Mouse (Mus musculus) limb, embryonic 10.5 days (tissue): ENCODE measurements around the gene Ccdc130. TPM values are rescaled to one million over a fixed set of nuclear protein-coding genes. Genes with fewer than 3 reads are reported as not detected.

Experiments
- DNase-seq: peaks from one replicate; pipeline ENCODE4 v3.0.0-alpha.2; 2017; ENCODE audit warnings: low spot score
- H3K27ac ChIP-seq: fragments of 300-500 bp; sonication (generic); 2 replicates; pipeline ENCODE4 v1.5.1; 2016; ENCODE audit warnings: mild to moderate bottlenecking
- H3K27me3 ChIP-seq: fragments of 300-500 bp; sonication (generic); 2 replicates; pipeline ENCODE4 v1.6.1; 2016; ENCODE audit warnings: low read depth, mild to moderate bottlenecking; ENCODE audit not compliant: poor library complexity, severe bottlenecking
- H3K36me3 ChIP-seq: fragments of 300-500 bp; sonication (generic); 2 replicates; pipeline ENCODE4 v1.6.1; 2016; ENCODE audit warnings: mild to moderate bottlenecking, moderate library complexity
- H3K4me1 ChIP-seq: fragments of 300-500 bp; sonication (generic); 2 replicates; pipeline ENCODE4 v1.6.1; 2016
- H3K4me3 ChIP-seq: fragments of 300-500 bp; sonication (generic); 2 replicates; pipeline ENCODE4 v1.5.1; 2016; ENCODE audit warnings: mild to moderate bottlenecking, moderate library complexity
- H3K9me3 ChIP-seq: fragments of 300-500 bp; sonication (generic); replicated peaks from 2 replicates; pipeline ENCODE4 v1.6.1; 2016; ENCODE audit warnings: mild to moderate bottlenecking
- WGBS: fragments of 180-500 bp; shearing (Covaris S2); methylation state at CpG from one replicate; pipeline ENCODE4 v1.1.7; 2016; 5-methylcytosine and 5-hydroxymethylcytosine counted together
- microRNA counts: library from miRNA; unstranded; fragments of <30 nt; microRNA quantifications from one replicate; lab custom pipeline; 2017
- microRNA-seq: library from miRNA; unstranded; fragments of <30 nt; microRNA quantifications from one replicate; pipeline ENCODE4, GENCODE M21; 2017
- polyA plus RNA-seq: library from polyadenylated mRNA; unstranded; fragments of >200 nt; fragmentation: Nextera tagmentation; extraction: Ambion mirVana; gene quantifications from 2 replicates; pipeline ENCODE4 v1.2.1, GENCODE M21; 2016

Gene Ccdc130
- polyA plus RNA-seq, 1 experiment from 2014 or later = 22.9 TPM

DNA sequence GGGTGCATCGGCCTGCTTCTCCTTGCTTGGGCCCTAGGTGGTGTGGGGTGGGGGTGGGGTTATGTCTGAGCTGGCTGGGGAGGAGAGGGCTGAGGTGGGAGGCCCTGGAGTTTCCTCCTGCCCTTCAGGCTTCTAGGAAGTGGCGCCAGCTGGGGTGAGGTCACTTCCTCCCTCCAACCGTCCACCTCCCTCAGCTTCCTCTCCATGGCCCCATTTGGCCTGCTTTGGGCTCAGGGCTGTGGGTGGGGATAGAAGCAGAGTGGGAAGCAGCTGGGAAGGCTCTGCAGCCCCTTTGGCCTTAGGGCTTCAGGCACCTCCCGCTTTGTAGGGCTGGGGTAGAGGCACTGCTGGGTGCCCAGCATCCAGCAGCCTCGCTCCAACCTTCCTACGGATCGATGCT lies 62.4 kb downstream of the Ccdc130 start:
- H3K36me3 ChIP-seq = peaks cover 67% of the 10 kb centered on the region
- DNase-seq = no peak
- no peaks in the 10 kb centered on the region for H3K9me3 ChIP-seq
- 58% methylated on average over 7 of the region's 7 CpGs for WGBS
- no peaks in the 10 kb centered on the region for H3K27me3 ChIP-seq
- peaks cover 41% of the 10 kb centered on the region for H3K4me1 ChIP-seq
- H3K27ac ChIP-seq = peak overlapping the region; percentile 58; the same call in 1 of the 2 replicates
- H3K4me3 ChIP-seq = no peak overlapping the region

MicroRNA genes within 50 kb of the gene (microRNA counts, 519-probe panel; counts per million panel counts)
- microRNA mmu-miR-23a (lab: Ali Mortazavi, UCI) (5,187 counts per million, percentile 88 among the panel's probes with 10 or more counts), microRNA mmu-miR-27a (lab: Ali Mortazavi, UCI) (6,315 counts per million, percentile 95 among the panel's probes with 10 or more counts)

Small RNAs within 50 kb of the gene (microRNA-seq; reads per million reads assigned to microRNA genes)
- gene Mir23a (5,559 reads per million, percentile 91 among the genes with 10 or more reads in this experiment), gene Mir24-2 (not detected), gene Mir27a (116 reads per million, percentile 50 among the genes with 10 or more reads in this experiment), gene Mir3074-2 (not detected)

Other genes with a start within 250 kb of the Ccdc130 start
- 6.5 and 6.6 TPM in 2 replicates for gene Palm3, start 248.9 kb downstream of the Ccdc130 start, polyA plus RNA-seq
- gene Il27ra, start 227.8 kb downstream of the Ccdc130 start, polyA plus RNA-seq = 0.40 and 0.58 TPM in 2 replicates
- not detected in 2 replicates for gene Rln3, start 225.4 kb downstream of the Ccdc130 start, polyA plus RNA-seq
- 0.88 and 1.0 TPM in 2 replicates for gene Gm10643, start 205.2 kb downstream of the Ccdc130 start, polyA plus RNA-seq
- gene Rfx1, start 203.5 kb downstream of the Ccdc130 start, polyA plus RNA-seq = 9.5 and 11.3 TPM in 2 replicates
- 20.2 and 20.8 TPM in 2 replicates for gene Dcaf15, start 165.6 kb downstream of the Ccdc130 start, polyA plus RNA-seq
- 0.29 TPM in 1 of 2 replicates, not detected in the other for gene Podnl1, start 144.4 kb downstream of the Ccdc130 start, polyA plus RNA-seq
- gene Cc2d1a, start 122.4 kb downstream of the Ccdc130 start, polyA plus RNA-seq = 22.6 and 24.8 TPM in 2 replicates
- 1.5 and 2.3 TPM in 2 replicates for gene 4930432K21Rik, start 122.4 kb downstream of the Ccdc130 start, polyA plus RNA-seq
- 3.1 and 3.2 TPM in 2 replicates for gene Nanos3, start 85.2 kb downstream of the Ccdc130 start, polyA plus RNA-seq
- gene Zswim4, start 33.3 kb downstream of the Ccdc130 start, polyA plus RNA-seq = 40.1 and 44.4 TPM in 2 replicates
- gene D8Ertd738e, start 20.7 kb downstream of the Ccdc130 start, polyA plus RNA-seq = 420 and 449 TPM in 2 replicates
- 75.0 and 83.0 TPM in 2 replicates for gene Mri1, start 13.1 kb downstream of the Ccdc130 start, polyA plus RNA-seq
- gene Cacna1a, start 118.1 kb upstream of the Ccdc130 start, polyA plus RNA-seq = 5.9 and 6.4 TPM in 2 replicates